Mouse (Mus musculus) left cerebral cortex, postnatal 4 days (tissue): ENCODE results near the gene Rngtt. TPM values are rescaled to one million over a fixed set of nuclear protein-coding genes. Genes with fewer than 3 reads are reported as not detected.
"Not testable (repeated sequence)": the region's sequence is repeated elsewhere in the genome, so short reads cannot be mapped to it uniquely, and the experiment has no call there.

Experiments used
- DNase-seq: peaks from one replicate; pipeline ENCODE4 v3.0.0-alpha.2; 2022
- intact Hi-C: fragments of 180-260 bp; cut with DNase I; formaldehyde crosslinking; loops from one replicate; pipeline ENCODE4 v1.15.1; 2025
- total RNA-seq, 2 experiments: library from RNA; stranded (reverse); gene quantifications; 2 replicates each; pipeline ENCODE4 v1.2.3; 2021

Rngtt gene
- total RNA-seq, 2 experiments from 2014 or later, result 25.7 to 29.4 TPM

GRCm38 (mm10) chr4:33419644-33420043 is 109.5 kb downstream of the Rngtt start:
- intact Hi-C loops, result no loop called here
- no peak for DNase-seq

- intact Hi-C loops, result no loop called here
- DNase-seq, result no peak
Observed at GRCm38 (mm10) chr4:33428856-33429255, 118.7 kb downstream of the Rngtt start.

GRCm38 (mm10) chr4:33441864-33442263 is 131.8 kb downstream of the Rngtt start:
- intact Hi-C loops, result no loop called here
- DNase-seq, result no peak

GRCm38 (mm10) chr4:33446265-33446664 is 136.2 kb downstream of the Rngtt start:
- intact Hi-C loops, result no loop called here
- no peak for DNase-seq

GRCm38 (mm10) chr4:33446881-33447280 is 136.8 kb downstream of the Rngtt start:
- DNase-seq, result peak; percentile 4
- intact Hi-C loops, result no loop called here

GRCm38 (mm10) chr4:33450356-33450755 is 140.2 kb downstream of the Rngtt start:
- DNase-seq, intact Hi-C loops: not testable (repeated sequence)

GRCm38 (mm10) chr4:33459851-33460250 is 149.7 kb downstream of the Rngtt start:
- no peak for DNase-seq
- intact Hi-C loops, result no loop called here

- DNase-seq, result no peak
- intact Hi-C loops, result no loop called here
Observed at GRCm38 (mm10) chr4:33464432-33464831, 154.3 kb downstream of the Rngtt start.

- intact Hi-C loops, result no loop called here
- DNase-seq, result no peak
Observed at GRCm38 (mm10) chr4:33465871-33466270, 155.8 kb downstream of the Rngtt start.

GRCm38 (mm10) chr4:33466970-33467399 is 156.9 kb downstream of the Rngtt start:
- intact Hi-C loops, result no loop called here
- no peak for DNase-seq

GRCm38 (mm10) chr4:33467627-33468026 is 157.5 kb downstream of the Rngtt start:
- intact Hi-C loops, result no loop called here
- no peak for DNase-seq

- intact Hi-C loops, result no loop called here
- DNase-seq, result no peak
Observed at GRCm38 (mm10) chr4:33468151-33468550, 158.0 kb downstream of the Rngtt start.

GRCm38 (mm10) chr4:33470671-33471302 is 160.7 kb downstream of the Rngtt start:
- DNase-seq, result no peak
- intact Hi-C loops, result no loop called here

GRCm38 (mm10) chr4:33478011-33478785 is 168.1 kb downstream of the Rngtt start:
- intact Hi-C loops, result no loop called here
- no peak for DNase-seq

- intact Hi-C loops, result no loop called here
- DNase-seq, result no peak
Observed at GRCm38 (mm10) chr4:33481721-33482120, 171.6 kb downstream of the Rngtt start.

GRCm38 (mm10) chr4:33486050-33486449 is 175.9 kb downstream of the Rngtt start:
- no peak for DNase-seq
- intact Hi-C loops, result no loop called here

GRCm38 (mm10) chr4:33491108-33491507 is 181.0 kb downstream of the Rngtt start:
- intact Hi-C loops, result no loop called here
- DNase-seq, result no peak

GRCm38 (mm10) chr4:33494377-33494776 is 184.3 kb downstream of the Rngtt start:
- DNase-seq, result no peak
- intact Hi-C loops, result no loop called here

- DNase-seq, result no peak
- intact Hi-C loops, result no loop called here
Observed at GRCm38 (mm10) chr4:33496985-33497384, 186.9 kb downstream of the Rngtt start.

- intact Hi-C loops, result no loop called here
- no peak for DNase-seq
Observed at GRCm38 (mm10) chr4:33497657-33498056, 187.5 kb downstream of the Rngtt start.

GRCm38 (mm10) chr4:33498160-33498874 is 188.2 kb downstream of the Rngtt start:
- intact Hi-C loops, result no loop called here
- no peak for DNase-seq

- intact Hi-C loops, result loop anchor here (10.0 kb wide), 1 partner anchor 102 kb away; no protein-coding TSS in a partner anchor
- no peak for DNase-seq
Observed at GRCm38 (mm10) chr4:33506638-33507037, 196.5 kb downstream of the Rngtt start.
